Mouse (Mus musculus) stomach, postnatal 0 days (tissue): ENCODE results near the gene Il10. TPM values are rescaled to one million over a fixed set of nuclear protein-coding genes. Genes with fewer than 3 reads are reported as not detected.
"Not testable (repeated sequence)": the region's sequence is repeated elsewhere in the genome, so short reads cannot be mapped to it uniquely, and the experiment has no call there.

Experiments
- ATAC-seq: fragments of 200-750 bp; cut with Nextera tagmentation; 2 replicates; pipeline ENCODE4 v1.8.0; 2017; ENCODE audit not compliant: low FRiP score, low TSS enrichment
- DNase-seq: peaks from one replicate; pipeline ENCODE4 v3.0.0-alpha.2; 2016; ENCODE audit warnings: low spot score
- H3K27ac ChIP-seq: fragments of 300-500 bp; sonication (generic); replicated peaks from 2 replicates; pipeline ENCODE4 v1.5.1; 2014; ENCODE audit warnings: mild to moderate bottlenecking, control low read depth
- H3K27me3 ChIP-seq: fragments of 300-500 bp; sonication (generic); 2 replicates; pipeline ENCODE4 v1.6.1; 2014; ENCODE audit warnings: low read length; ENCODE audit not compliant: control insufficient read depth, insufficient read depth
- H3K36me3 ChIP-seq: fragments of 300-500 bp; sonication (generic); 2 replicates; pipeline ENCODE4 v1.6.1; 2014; ENCODE audit warnings: low read length, mixed read lengths; ENCODE audit not compliant: control insufficient read depth, insufficient read depth
- H3K4me1 ChIP-seq: fragments of 300-500 bp; sonication (generic); replicated peaks from 2 replicates; pipeline ENCODE4 v1.6.1; 2014; ENCODE audit warnings: antibody characterized with exemption; ENCODE audit not compliant: control insufficient read depth, insufficient read depth
- H3K4me2 ChIP-seq: fragments of 300-500 bp; sonication (generic); replicated peaks from 2 replicates; pipeline ENCODE4 v1.6.1; 2014; ENCODE audit warnings: low read depth, mild to moderate bottlenecking, control low read depth, moderate library complexity
- H3K4me3 ChIP-seq: fragments of 300-500 bp; sonication (generic); 2 replicates; pipeline ENCODE4 v1.5.1; 2014; ENCODE audit warnings: low read depth, low read length, control low read depth
- H3K9ac ChIP-seq: fragments of 300-500 bp; sonication (generic); 2 replicates; pipeline ENCODE4 v1.6.1; 2014; ENCODE audit warnings: mild to moderate bottlenecking, low read length, control low read depth, mixed read lengths
- H3K9me3 ChIP-seq: fragments of 300-500 bp; sonication (generic); 2 replicates; pipeline ENCODE4 v1.6.1; 2016; ENCODE audit warnings: low read length; ENCODE audit not compliant: control insufficient read depth
- CTCF ChIP-seq: IDR thresholded peaks from 2 replicates; pipeline ENCODE4 v1.5.1; 2016; ENCODE audit warnings: antibody characterized with exemption, low read depth, mild to moderate bottlenecking, moderate library complexity
- EP300 ChIP-seq: optimal IDR thresholded peaks from 2 replicates; pipeline ENCODE3; 2016; ENCODE audit warnings: antibody characterized with exemption
- WGBS: fragments of 180-500 bp; shearing (Covaris S2); extraction: QIAGEN DNeasy Blood & Tissue Kit; methylation state at CpG from one replicate; pipeline ENCODE4 v1.1.7; 2014; 5-methylcytosine and 5-hydroxymethylcytosine counted together
- polyA plus RNA-seq: library from polyadenylated mRNA; unstranded; fragments of >200 nt; fragmentation: Nextera tagmentation; extraction: Ambion mirVana; gene quantifications from 2 replicates; pipeline ENCODE4 v1.2.1, GENCODE M21; 2015

The Il10 gene
- polyA plus RNA-seq, 1 experiment from 2014 or later: not detected

DNA sequence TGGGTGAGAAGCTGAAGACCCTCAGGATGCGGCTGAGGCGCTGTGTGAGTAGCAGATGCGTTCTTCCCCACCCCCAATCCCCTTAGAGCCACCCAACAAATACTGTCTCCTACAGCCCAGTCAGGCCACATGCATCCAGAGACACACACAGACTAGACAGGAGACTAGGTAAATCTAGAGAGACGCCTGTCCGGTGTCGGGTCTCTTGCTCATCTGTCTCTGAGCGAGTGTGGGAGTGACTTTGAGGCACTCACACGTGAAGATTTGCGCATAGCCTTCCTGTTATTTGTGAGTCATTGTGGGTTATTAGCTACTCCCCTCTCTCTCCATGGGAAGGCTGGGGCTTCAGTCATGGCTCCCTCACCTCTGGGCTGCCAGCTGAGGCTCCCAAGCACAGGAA, 1.8 kb downstream of the Il10 start:
- H3K27ac ChIP-seq: no peak overlapping the region
- no peak overlapping the region for H3K4me2 ChIP-seq
- H3K4me1 ChIP-seq: no peaks in the 10 kb centered on the region
- TF ChIP-seq EP300: no peak
- no peak for TF ChIP-seq CTCF
- ATAC-seq: no peak
- no peaks in the 10 kb centered on the region for H3K36me3 ChIP-seq
- H3K9ac ChIP-seq: no peak overlapping the region
- no peaks in the 10 kb centered on the region for H3K27me3 ChIP-seq
- WGBS: 74% methylated on average over 9 of the region's 9 CpGs
- DNase-seq: no peak
- H3K9me3 ChIP-seq: no peaks in the 10 kb centered on the region
- no peak overlapping the region for H3K4me3 ChIP-seq

DNA sequence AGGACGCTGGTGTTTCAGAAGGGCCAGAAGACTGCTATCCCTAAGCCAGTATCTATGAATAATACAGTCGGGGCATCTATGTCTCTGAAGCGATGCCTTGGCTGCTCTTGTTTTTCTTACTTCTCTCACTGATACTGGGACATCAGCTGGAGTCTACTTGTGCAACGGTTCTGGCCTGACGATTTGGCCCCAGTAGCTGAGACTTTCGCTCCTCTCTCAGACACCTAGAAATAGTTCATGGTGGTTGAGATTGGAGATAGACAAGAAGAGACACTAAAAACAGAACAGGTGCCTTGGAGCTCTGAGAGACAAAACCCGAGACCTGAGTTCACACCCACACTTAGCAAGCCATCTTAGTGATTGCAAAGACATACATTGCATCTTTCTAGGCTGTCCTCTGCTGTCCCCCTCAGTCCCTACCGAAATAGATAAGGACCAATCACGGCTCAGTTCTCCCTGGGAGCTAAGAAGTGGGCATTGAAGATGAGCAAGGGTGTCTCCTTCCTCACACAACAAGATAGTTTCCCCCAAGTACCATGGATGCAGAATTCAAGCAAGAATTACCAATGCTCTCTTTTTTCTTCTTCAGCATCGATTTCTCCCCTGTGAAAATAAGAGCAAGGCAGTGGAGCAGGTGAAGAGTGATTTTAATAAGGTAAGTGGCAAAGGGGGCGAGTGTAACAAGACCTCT, 2.4 kb downstream of the Il10 start:
- WGBS: 69% methylated on average over 11 of the region's 11 CpGs
- Histone ChIP-seq H3K4me1 (no peaks in the 10 kb centered on the region), H3K9ac (no peak overlapping the region), H3K4me2 (no peak overlapping the region), H3K9me3 (no peaks in the 10 kb centered on the region), H3K36me3 (no peaks in the 10 kb centered on the region), H3K4me3 (no peak overlapping the region), H3K27me3 (no peaks in the 10 kb centered on the region), H3K27ac (no peak overlapping the region)
- ATAC-seq: no peak
- TF ChIP-seq EP300 (no peak), CTCF (no peak)
- DNase-seq: no peak

- H3K4me2 ChIP-seq: no peak overlapping the region
- WGBS: 56% methylated on average over 5 of the region's 5 CpGs
- no peaks in the 10 kb centered on the region for H3K4me1 ChIP-seq
- no peaks in the 10 kb centered on the region for H3K27me3 ChIP-seq
- no peak overlapping the region for H3K27ac ChIP-seq
- TF ChIP-seq EP300: no peak
- TF ChIP-seq CTCF: no peak
- no peak for DNase-seq
- no peaks in the 10 kb centered on the region for H3K9me3 ChIP-seq
- no peaks in the 10 kb centered on the region for H3K36me3 ChIP-seq
- no peak overlapping the region for H3K4me3 ChIP-seq
- ATAC-seq: no peak
- H3K9ac ChIP-seq: no peak overlapping the region
Measured at GRCm38 (mm10) chr1:131022591-131023249, 3.1 kb downstream of the Il10 start.

DNA sequence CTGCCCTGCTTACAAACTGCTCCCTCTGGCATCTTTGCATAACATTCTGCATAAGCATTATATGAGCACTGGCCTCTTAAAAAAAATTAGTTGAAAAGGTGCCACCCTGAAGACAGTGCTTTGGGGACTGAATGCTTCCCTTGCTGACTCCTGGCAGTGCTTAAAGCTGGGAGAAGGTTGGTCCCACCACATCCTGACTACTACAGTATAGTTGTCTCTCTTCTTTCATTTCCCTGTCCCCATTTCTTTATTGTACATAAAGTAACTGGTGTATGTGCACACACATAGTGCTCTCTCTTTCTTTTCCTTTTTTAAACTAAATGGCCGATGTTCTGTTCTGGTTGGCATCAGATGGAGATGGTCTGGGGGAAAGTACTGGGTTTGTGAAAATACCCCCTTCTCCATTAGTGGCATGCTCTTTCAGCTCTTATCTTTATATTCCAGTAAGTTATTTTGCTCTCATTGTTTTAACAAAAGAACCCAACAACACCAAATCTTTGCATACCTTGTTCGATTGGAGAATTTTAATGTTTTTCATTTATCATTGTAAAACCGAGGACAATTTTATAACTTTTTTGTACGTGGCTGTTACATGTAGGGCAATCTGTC, 3.7 kb downstream of the Il10 start:
- 85% methylated on average over 4 of the region's 4 CpGs for WGBS
- not testable (repeated sequence) for H3K4me2 ChIP-seq, ATAC-seq, H3K27ac ChIP-seq, H3K4me3 ChIP-seq, DNase-seq, H3K36me3 ChIP-seq, H3K4me1 ChIP-seq, H3K9me3 ChIP-seq, H3K9ac ChIP-seq, H3K27me3 ChIP-seq

DNA sequence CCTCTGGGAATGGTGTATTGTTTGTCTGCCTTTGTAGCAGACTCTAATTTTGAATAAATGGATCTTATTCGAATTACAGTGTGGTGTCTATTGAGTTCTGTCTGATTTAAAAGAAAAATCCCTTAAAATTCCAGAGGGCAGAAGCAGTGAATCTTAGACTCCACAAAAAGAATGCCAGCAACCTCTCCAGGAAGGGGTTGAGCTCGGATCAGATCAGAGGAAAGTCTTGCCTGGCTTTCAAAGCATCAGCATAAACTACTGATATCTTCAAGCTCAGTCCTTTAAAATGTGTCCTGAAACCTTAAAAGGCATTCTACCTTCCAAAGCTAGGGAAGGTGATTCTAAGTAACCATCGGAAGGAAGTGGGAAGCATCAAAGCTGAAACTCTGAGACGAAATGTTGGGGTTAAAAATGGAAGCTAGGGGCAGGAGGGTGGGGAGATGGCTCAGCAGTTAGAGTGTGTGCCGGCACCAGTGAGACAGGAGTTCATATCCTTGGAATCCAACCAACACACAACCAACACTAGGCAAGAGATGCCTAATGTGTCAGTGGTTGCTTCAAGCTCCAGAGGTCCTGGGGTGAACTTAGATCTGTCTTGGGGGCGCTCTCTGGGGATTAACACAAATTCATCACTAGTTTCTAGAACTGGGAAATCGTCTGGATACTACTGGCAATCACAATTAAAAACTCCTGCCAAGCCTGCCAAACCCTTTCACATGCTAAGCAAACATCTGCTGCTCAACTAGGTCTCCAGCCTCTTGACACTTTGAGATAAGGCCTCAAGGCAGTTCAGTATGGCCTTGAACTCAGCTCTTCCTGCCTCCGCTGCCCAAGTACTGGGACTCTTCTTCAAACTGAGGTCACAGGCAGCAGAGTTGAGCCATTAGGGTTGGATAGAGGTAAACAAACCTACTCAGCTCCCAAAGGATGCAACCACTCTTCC, 5.5 kb downstream of the Il10 start:
- H3K4me2 ChIP-seq: no peak overlapping the region
- H3K27ac ChIP-seq: no peak overlapping the region
- H3K9ac ChIP-seq: no peak overlapping the region
- TF ChIP-seq CTCF (no peak), EP300 (no peak)
- 72% methylated on average over 8 of the region's 8 CpGs for WGBS
- DNase-seq (no peak), ATAC-seq (no peak)
- no peaks in the 10 kb centered on the region for H3K4me1 ChIP-seq
- H3K27me3 ChIP-seq: no peaks in the 10 kb centered on the region
- H3K9me3 ChIP-seq: no peaks in the 10 kb centered on the region
- H3K4me3 ChIP-seq: no peak overlapping the region
- H3K36me3 ChIP-seq: no peaks in the 10 kb centered on the region
